Mouse (Mus musculus): ENCODE measurements around the gene 6430628N08Rik.

DNA sequence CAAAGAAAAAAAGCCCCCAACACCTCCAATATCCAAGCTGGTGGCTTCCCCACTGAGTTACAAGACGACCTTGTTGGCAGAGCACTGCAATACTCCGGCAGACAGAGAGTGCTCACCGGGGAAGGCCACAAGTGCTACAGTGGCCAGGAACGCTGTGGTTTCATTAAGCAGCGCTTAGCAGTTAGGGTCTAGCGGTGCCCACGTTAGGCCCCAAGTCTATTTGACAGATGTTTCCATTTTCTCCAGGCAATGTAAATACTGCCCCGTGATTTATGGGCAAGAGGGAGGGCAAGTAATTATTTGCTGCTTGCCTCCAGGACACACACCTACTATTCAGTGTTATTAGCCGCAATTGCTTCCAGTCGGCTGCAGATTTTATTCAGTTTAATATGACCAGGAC is 26.6 kb upstream of the 6430628N08Rik start:
- TF ChIP-seq EP300 (IDR thresholded peaks at IDR 0.05; ENCODE audit: low read depth) (no peak), CTCF (IDR thresholded peaks at IDR 0.05; ENCODE audit: low read depth) (no peak)

All from liver, postnatal 0 days (tissue).